Mouse (Mus musculus): ENCODE measurements around the gene Rnf7. TPM values are rescaled to one million over a fixed set of nuclear protein-coding genes. Genes with fewer than 3 reads are reported as not detected.

The Rnf7 gene
- polyA plus RNA-seq, 1 experiment from 2014 or later: 271 TPM

DNA sequence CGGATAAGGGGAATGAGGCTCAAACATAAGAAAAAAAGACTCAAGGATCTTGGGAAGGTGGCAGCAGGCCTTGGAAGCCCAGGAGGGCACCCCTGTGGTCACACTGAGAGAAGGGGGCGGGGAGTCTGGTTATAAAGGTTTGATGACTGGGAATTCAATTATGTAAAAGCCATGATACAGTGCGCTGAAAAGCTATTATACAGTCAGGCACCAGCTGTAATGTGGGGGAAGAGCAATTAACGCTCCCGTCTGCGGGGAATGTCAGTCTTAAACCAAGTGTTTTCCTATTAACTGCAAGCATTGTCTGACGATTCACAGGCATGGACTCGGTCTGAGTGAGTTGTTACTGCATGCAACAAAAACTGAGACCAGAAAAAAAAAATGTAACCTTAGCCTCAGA, 22.9 kb downstream of the Rnf7 start:
- no peaks in the 10 kb centered on the region for H3K27me3 ChIP-seq (replicated peaks; ENCODE audit: control insufficient read depth, insufficient read depth, low read length)
- no peak overlapping the region for H3K4me3 ChIP-seq (ENCODE audit: low read depth, low read length)
- ATAC-seq: peak; percentile 55
- no peak overlapping the region for H3K27ac ChIP-seq (ENCODE audit: low read depth, low read length)
- no peak overlapping the region for H3K9ac ChIP-seq (ENCODE audit: low read length)
- 30% methylated on average over 8 of the region's 8 CpGs for WGBS
- 0 out of 2 replicates have a peak, but pooled peaks cover 3% of the 10 kb centered on the region for H3K4me1 ChIP-seq (ENCODE audit: control insufficient read depth, insufficient read depth, low read length)
- DNase-seq (ENCODE audit: low spot score): peak; percentile 52
- H3K36me3 ChIP-seq (ENCODE audit: control insufficient read depth, insufficient read depth, low read length): no peaks in the 10 kb centered on the region
- no peak overlapping the region for H3K4me2 ChIP-seq (ENCODE audit: low read length)
- H3K9me3 ChIP-seq (replicated peaks; ENCODE audit: control insufficient read depth, low read length): no peaks in the 10 kb centered on the region

DNA sequence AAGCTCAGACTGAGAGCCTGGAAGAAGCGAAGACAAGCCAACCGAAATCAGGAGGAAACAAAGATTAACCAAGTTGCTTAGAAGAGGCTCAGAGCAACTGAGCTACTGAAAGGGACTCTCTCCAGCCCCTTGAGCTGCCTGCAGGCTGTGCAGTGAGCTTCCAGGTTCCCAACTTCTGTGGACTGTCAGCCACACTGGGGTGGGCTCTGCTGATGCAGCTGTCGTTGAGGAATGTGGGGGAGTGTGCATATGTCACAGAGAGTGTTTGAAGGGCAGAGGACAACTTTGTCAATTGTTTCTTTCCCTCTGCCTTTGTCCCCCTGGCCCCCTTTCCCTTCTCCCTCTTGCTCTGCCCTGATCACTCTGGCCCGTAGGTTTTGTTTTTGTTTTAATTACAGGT, 25.5 kb downstream of the Rnf7 start:
- no peaks in the 10 kb centered on the region for H3K9me3 ChIP-seq (replicated peaks; ENCODE audit: control insufficient read depth, low read length)
- H3K36me3 ChIP-seq (ENCODE audit: control insufficient read depth, insufficient read depth, low read length): no peaks in the 10 kb centered on the region
- ATAC-seq: no peak
- no peak for DNase-seq (ENCODE audit: low spot score)
- H3K4me3 ChIP-seq (ENCODE audit: low read depth, low read length): no peak overlapping the region
- no peak overlapping the region for H3K27ac ChIP-seq (ENCODE audit: low read depth, low read length)
- 81% methylated on average over 4 of the region's 4 CpGs for WGBS
- H3K9ac ChIP-seq (ENCODE audit: low read length): no peak overlapping the region
- H3K27me3 ChIP-seq (replicated peaks; ENCODE audit: control insufficient read depth, insufficient read depth, low read length): no peaks in the 10 kb centered on the region
- no peak overlapping the region for H3K4me2 ChIP-seq (ENCODE audit: low read length)
- 0 out of 2 replicates have a peak, but pooled peaks cover 3% of the 10 kb centered on the region for H3K4me1 ChIP-seq (ENCODE audit: control insufficient read depth, insufficient read depth, low read length)

DNA sequence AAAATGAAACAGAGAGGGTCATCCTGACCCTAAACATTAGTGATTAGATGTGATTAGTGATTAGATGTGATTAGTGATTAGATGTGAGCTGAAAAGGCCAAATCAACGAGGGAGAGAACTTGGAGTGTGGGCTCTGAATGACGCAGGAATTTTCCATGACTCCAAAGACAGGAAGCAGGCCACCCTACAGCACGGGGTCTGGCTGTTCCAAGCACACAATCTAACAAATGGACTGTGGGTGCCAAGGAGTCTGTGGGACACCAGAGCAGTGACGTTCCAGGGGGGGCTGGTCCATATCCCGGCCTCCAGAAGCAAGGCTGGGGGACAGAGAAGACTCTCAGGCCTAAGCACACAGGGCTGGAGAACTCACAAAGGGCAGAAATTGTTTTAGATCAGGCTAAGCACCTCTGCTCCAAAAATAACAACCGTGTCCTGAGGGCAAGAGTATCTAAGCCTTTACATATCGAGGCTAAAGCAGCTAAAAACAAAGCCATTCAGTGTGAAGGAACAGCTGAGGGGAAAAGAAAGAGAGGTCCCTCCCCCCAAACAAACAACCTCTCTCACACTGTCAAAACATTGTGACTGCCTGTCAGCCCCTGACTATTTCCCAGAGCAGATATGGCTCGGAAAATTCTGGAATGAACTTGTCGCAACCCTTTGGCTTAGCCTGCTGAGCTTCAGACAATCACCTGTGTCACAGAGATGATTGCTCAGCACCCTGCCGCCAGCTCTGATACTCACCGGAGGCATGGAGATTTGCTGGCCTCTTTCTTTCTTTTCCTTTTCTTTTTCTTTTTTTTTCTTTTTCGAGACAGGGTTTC, 27.4 kb downstream of the Rnf7 start:
- ATAC-seq: no peak

DNA sequence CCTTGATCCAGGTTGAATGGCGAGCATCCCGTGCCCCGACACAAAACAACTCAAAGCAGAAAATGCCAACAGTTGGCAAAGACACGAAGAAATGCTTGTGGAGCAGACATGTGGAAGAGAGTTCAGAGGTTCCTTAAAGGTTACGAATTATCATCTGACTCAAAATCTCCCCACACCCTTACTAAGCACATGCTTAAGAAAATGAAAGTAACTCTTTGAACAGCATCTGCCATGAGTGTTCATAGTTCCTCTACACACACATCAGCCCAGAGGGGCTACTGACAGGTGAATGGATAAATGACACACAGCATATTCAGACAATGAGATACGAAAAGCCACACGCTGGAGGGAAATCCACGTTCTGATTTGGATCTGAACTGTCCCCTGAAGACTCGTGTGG, 29.0 kb downstream of the Rnf7 start:
- H3K36me3 ChIP-seq (ENCODE audit: control insufficient read depth, insufficient read depth, low read length): no peaks in the 10 kb centered on the region
- no peak overlapping the region for H3K9ac ChIP-seq (ENCODE audit: low read length)
- H3K4me2 ChIP-seq (ENCODE audit: low read length): no peak overlapping the region
- DNase-seq (ENCODE audit: low spot score) (no peak), ATAC-seq (no peak)
- H3K27ac ChIP-seq (ENCODE audit: low read depth, low read length): no peak overlapping the region
- no peaks in the 10 kb centered on the region for H3K27me3 ChIP-seq (replicated peaks; ENCODE audit: control insufficient read depth, insufficient read depth, low read length)
- WGBS: 94% methylated on average over 9 of the region's 9 CpGs
- H3K4me3 ChIP-seq (ENCODE audit: low read depth, low read length): no peak overlapping the region
- no peaks in the 10 kb centered on the region for H3K9me3 ChIP-seq (replicated peaks; ENCODE audit: control insufficient read depth, low read length)
- H3K4me1 ChIP-seq (ENCODE audit: control insufficient read depth, insufficient read depth, low read length): 0 out of 2 replicates have a peak, but pooled peaks cover 3% of the 10 kb centered on the region

More for the DNA sequence above, 27.4 kb downstream of the Rnf7 start:
- WGBS: 29% methylated on average over 12 of the region's 12 CpGs
- DNase-seq (ENCODE audit: low spot score): peak; percentile 37
- Histone ChIP-seq H3K36me3 (ENCODE audit: control insufficient read depth, insufficient read depth, low read length) (no peaks in the 10 kb centered on the region), H3K4me3 (ENCODE audit: low read depth, low read length) (no peak overlapping the region), H3K27ac (ENCODE audit: low read depth, low read length) (no peak overlapping the region), H3K4me1 (ENCODE audit: control insufficient read depth, insufficient read depth, low read length) (0 out of 2 replicates have a peak, but pooled peaks cover 3% of the 10 kb centered on the region), H3K27me3 (replicated peaks; ENCODE audit: control insufficient read depth, insufficient read depth, low read length) (no peaks in the 10 kb centered on the region), H3K4me2 (ENCODE audit: low read length) (no peak overlapping the region), H3K9me3 (replicated peaks; ENCODE audit: control insufficient read depth, low read length) (no peaks in the 10 kb centered on the region), H3K9ac (ENCODE audit: low read length) (no peak overlapping the region)

DNA sequence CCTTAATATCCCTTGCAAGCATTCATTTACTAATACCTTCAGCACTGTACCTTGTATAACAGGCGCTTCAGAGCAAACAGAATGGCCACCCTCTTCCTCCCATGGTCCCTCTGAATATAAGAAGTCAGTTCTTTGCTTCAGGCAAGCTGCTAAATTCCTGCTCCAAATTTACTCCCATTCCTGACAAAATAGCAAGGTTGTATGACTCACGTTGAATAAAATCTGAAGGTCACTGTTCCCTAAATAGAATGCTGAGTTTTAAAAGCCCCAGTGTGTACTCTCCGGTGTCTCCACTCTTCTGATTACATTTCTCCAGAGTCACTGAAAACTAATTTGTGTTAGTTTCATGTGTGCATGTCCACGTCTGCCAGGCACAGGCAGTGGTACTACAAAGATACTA, 33.1 kb downstream of the Rnf7 start:
- Histone ChIP-seq H3K9me3 (replicated peaks; ENCODE audit: control insufficient read depth, low read length) (no peaks in the 10 kb centered on the region), H3K27me3 (replicated peaks; ENCODE audit: control insufficient read depth, insufficient read depth, low read length) (no peaks in the 10 kb centered on the region; the same call in 1 of the 2 replicates), H3K36me3 (ENCODE audit: control insufficient read depth, insufficient read depth, low read length) (no peaks in the 10 kb centered on the region), H3K4me2 (ENCODE audit: low read length) (no peak overlapping the region), H3K4me3 (ENCODE audit: low read depth, low read length) (no peak overlapping the region), H3K9ac (ENCODE audit: low read length) (no peak overlapping the region), H3K4me1 (ENCODE audit: control insufficient read depth, insufficient read depth, low read length) (no peaks in the 10 kb centered on the region), H3K27ac (ENCODE audit: low read depth, low read length) (no peak overlapping the region)
- ATAC-seq: no peak
- no peak for DNase-seq (ENCODE audit: low spot score)
- WGBS: 90% methylated on average over 4 of the region's 4 CpGs

DNA sequence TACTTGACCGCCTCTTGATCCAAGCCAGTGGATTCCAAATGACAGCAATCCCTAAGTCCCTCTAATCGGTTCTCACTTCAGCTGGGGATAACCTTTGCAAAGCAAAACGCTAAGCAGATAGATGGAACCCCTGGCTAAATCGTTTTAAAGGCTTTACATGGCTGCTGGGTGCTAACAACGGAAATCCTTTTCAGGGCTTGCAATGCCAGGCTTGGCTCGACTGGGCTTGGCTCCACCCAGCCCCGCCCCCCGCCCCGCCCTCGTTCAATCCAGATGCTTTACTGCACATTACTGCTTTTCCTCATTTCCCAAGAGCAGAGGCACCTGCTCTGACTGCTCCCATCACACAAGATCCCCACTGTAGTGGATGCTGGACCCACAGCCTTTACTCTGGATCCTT, 36.4 kb downstream of the Rnf7 start:
- 15% methylated on average over 10 of the region's 10 CpGs for WGBS
- Histone ChIP-seq H3K36me3 (ENCODE audit: control insufficient read depth, insufficient read depth, low read length) (no peaks in the 10 kb centered on the region), H3K4me2 (ENCODE audit: low read length) (0 out of 2 replicates have a peak overlapping the region, but pooled peaks have one; percentile 1), H3K9me3 (replicated peaks; ENCODE audit: control insufficient read depth, low read length) (no peaks in the 10 kb centered on the region), H3K27ac (ENCODE audit: low read depth, low read length) (no peak overlapping the region), H3K4me3 (ENCODE audit: low read depth, low read length) (no peak overlapping the region), H3K4me1 (ENCODE audit: control insufficient read depth, insufficient read depth, low read length) (peaks cover 13% of the 10 kb centered on the region), H3K27me3 (replicated peaks; ENCODE audit: control insufficient read depth, insufficient read depth, low read length) (no peaks in the 10 kb centered on the region; the same call in 1 of the 2 replicates), H3K9ac (ENCODE audit: low read length) (peak overlapping the region; percentile 21; the same call in 1 of the 2 replicates)
- no peak for DNase-seq (ENCODE audit: low spot score)
- ATAC-seq: no peak

DNA sequence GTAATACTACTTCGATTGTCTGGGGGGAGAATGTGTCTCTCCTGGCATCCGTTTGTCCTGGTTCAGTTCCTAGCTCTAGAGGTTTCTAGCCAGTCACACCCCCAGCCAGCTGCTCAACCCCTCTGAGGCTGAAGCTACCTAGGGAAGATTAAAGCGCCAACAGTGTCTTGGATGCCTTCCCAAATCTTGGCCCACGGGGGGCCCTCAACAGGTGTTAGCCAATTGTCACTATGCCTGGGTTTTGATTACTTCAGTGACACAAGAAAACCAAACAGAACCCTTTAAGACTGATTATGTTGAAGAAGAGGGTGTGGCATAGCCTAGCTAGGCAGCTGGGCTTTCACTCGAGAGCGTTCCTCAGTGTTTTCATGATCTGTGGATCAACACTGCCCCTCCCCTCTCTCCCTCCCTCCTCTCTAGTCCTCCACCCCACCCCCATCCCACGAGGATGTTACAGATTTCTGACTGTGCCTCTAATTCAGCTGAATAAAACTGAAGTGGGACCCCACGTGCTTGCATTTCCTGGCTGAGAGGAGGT, 40.1 kb downstream of the Rnf7 start:
- H3K4me1 ChIP-seq (ENCODE audit: control insufficient read depth, insufficient read depth, low read length): peaks cover 17% of the 10 kb centered on the region
- peak overlapping the region; percentile 70 for H3K9ac ChIP-seq (ENCODE audit: low read length)
- peak; percentile 61 for ATAC-seq
- WGBS: 2% methylated on average over 8 of the region's 8 CpGs
- peak overlapping the region; percentile 68; the same call in 1 of the 2 replicates for H3K27ac ChIP-seq (ENCODE audit: low read depth, low read length)
- H3K9me3 ChIP-seq (replicated peaks; ENCODE audit: control insufficient read depth, low read length): no peaks in the 10 kb centered on the region
- H3K27me3 ChIP-seq (replicated peaks; ENCODE audit: control insufficient read depth, insufficient read depth, low read length): peaks cover 3% of the 10 kb centered on the region; the same call in 1 of the 2 replicates
- H3K4me2 ChIP-seq (ENCODE audit: low read length): peak overlapping the region; percentile 75
- peak; percentile 59 for DNase-seq (ENCODE audit: low spot score)
- H3K36me3 ChIP-seq (ENCODE audit: control insufficient read depth, insufficient read depth, low read length): no peaks in the 10 kb centered on the region
- H3K4me3 ChIP-seq (ENCODE audit: low read depth, low read length): peak overlapping the region; percentile 37

DNA sequence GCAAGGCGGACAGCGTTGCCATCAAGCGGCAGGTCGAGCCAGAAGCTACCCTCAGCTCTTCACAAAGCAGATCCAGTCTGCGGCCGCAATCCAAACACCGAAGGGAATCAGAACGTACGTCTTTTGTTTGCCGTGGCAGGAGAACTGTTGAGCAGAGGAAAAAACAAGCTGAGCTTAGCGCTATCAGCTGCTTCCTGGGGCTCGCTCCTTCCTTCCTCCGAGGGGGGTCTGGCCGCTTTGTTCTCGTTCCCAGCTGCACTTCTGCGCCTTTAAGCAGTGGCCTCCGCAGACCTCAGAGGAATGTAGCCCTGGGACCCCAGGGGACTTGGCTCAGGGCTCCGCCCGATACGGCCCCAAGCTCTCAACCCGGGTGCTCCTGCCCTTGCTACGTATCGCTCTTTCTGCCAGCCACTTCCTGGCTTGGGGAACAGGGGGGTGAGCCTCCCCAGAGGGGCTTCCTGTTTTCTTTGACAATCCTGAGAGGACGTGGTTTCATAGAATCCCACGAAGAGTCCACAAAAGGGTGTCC, 40.6 kb downstream of the Rnf7 start:
- WGBS: under 1% methylated on average over 25 of the region's 25 CpGs
- DNase-seq (ENCODE audit: low spot score): peak; percentile 74
- Histone ChIP-seq H3K27me3 (replicated peaks; ENCODE audit: control insufficient read depth, insufficient read depth, low read length) (peaks cover 3% of the 10 kb centered on the region; the same call in 1 of the 2 replicates), H3K4me3 (ENCODE audit: low read depth, low read length) (peak overlapping the region; percentile 37), H3K36me3 (ENCODE audit: control insufficient read depth, insufficient read depth, low read length) (no peaks in the 10 kb centered on the region), H3K4me1 (ENCODE audit: control insufficient read depth, insufficient read depth, low read length) (peaks cover 17% of the 10 kb centered on the region), H3K4me2 (ENCODE audit: low read length) (peak overlapping the region; percentile 75), H3K9ac (ENCODE audit: low read length) (peak overlapping the region; percentile 70), H3K9me3 (replicated peaks; ENCODE audit: control insufficient read depth, low read length) (no peaks in the 10 kb centered on the region), H3K27ac (ENCODE audit: low read depth, low read length) (peak overlapping the region; percentile 68)
- peak; percentile 65 for ATAC-seq
